Mouse (Mus musculus) frontal cortex, postnatal 10 days (tissue): ENCODE results near the gene Shc3.

ENCODE experiments used
- DNase-seq, 2 experiments: peaks; one replicate each; pipeline ENCODE4 v3.0.0; 2022; ENCODE audit warnings: low spot score in 2 of 2, mixed read lengths in 1 of 2

Gene Shc3

GRCm38 (mm10) chr13:51568911-51569684 lies at the start of gene Shc3:
Shc3 (minus strand) TSS chr13:51569419.
- DNase-seq: peak; percentile 81 to 82

GRCm38 (mm10) chr13:51618602-51619001 lies 49.4 kb upstream of the Shc3 start:
- no peak for DNase-seq

- DNase-seq: peak in 1 of 2 experiments; percentile 53
Measured at GRCm38 (mm10) chr13:51617861-51618260, 48.6 kb upstream of the Shc3 start.

GRCm38 (mm10) chr13:51617306-51617705 lies 48.1 kb upstream of the Shc3 start:
- DNase-seq: no peak

GRCm38 (mm10) chr13:51616417-51617044 lies 47.3 kb upstream of the Shc3 start:
- peak; percentile 66 to 67 for DNase-seq

- no peak for DNase-seq
Measured at GRCm38 (mm10) chr13:51615815-51616214, 46.6 kb upstream of the Shc3 start.

- no peak for DNase-seq
Measured at GRCm38 (mm10) chr13:51611500-51611899, 42.3 kb upstream of the Shc3 start.

GRCm38 (mm10) chr13:51611060-51611459 lies 41.8 kb upstream of the Shc3 start:
- no peak for DNase-seq

- no peak for DNase-seq
Measured at GRCm38 (mm10) chr13:51609231-51609630, 40.0 kb upstream of the Shc3 start.

- DNase-seq: peak; percentile 43 to 65
Measured at GRCm38 (mm10) chr13:51603894-51604244, 34.6 kb upstream of the Shc3 start.

GRCm38 (mm10) chr13:51603221-51603893 lies 34.1 kb upstream of the Shc3 start:
- DNase-seq: peak; percentile 41 to 47

- no peak for DNase-seq
Measured at GRCm38 (mm10) chr13:51602764-51603163, 33.5 kb upstream of the Shc3 start.

GRCm38 (mm10) chr13:51600169-51600568 lies 30.9 kb upstream of the Shc3 start:
- DNase-seq: no peak

- DNase-seq: no peak
Measured at GRCm38 (mm10) chr13:51598063-51598462, 28.8 kb upstream of the Shc3 start.

GRCm38 (mm10) chr13:51595404-51595803 lies 26.2 kb upstream of the Shc3 start:
- DNase-seq: no peak

- peak; percentile 40 to 43 for DNase-seq
Measured at GRCm38 (mm10) chr13:51594656-51595311, 25.6 kb upstream of the Shc3 start.

- no peak for DNase-seq
Measured at GRCm38 (mm10) chr13:51588005-51588404, 18.8 kb upstream of the Shc3 start.

GRCm38 (mm10) chr13:51582204-51582603 lies 13.0 kb upstream of the Shc3 start:
- DNase-seq: no peak

- DNase-seq: peak; percentile 62 to 77
Measured at GRCm38 (mm10) chr13:51580263-51581044, 11.2 kb upstream of the Shc3 start.

- peak; percentile 45 to 74 for DNase-seq
Measured at GRCm38 (mm10) chr13:51573849-51574248, 4.6 kb upstream of the Shc3 start.

GRCm38 (mm10) chr13:51570111-51570510 lies 892 bp upstream of the Shc3 start:
- no peak for DNase-seq
